Mouse (Mus musculus) embryonic facial prominence, embryonic 14.5 days (tissue): ENCODE measurements at regions not wholly inside any gene's neighbourhood (a gene's known extent, or its start where the extent isn't known, plus 50 kb on each side); places are given as distances from the start of the nearest gene placed in this dataset.
"Not testable (repeated sequence)": the region's sequence is repeated elsewhere in the genome, so short reads cannot be mapped to it uniquely, and the experiment has no call there.

Experiments
- ATAC-seq: fragments of 200-750 bp; cut with Nextera tagmentation; 2 replicates; pipeline ENCODE4 v1.8.0; 2017; ENCODE audit warnings: low read depth, moderate number of reproducible peaks, moderate TSS enrichment
- DNase-seq: peaks from one replicate; pipeline ENCODE4 v3.0.0-alpha.2; 2015; ENCODE audit warnings: low spot score
- H3K27ac ChIP-seq: fragments of 300-500 bp; sonication (generic); replicated peaks from 2 replicates; pipeline ENCODE4 v1.5.1; 2014; ENCODE audit warnings: low read depth, mild to moderate bottlenecking, low read length, moderate library complexity
- H3K27me3 ChIP-seq: fragments of 300-500 bp; sonication (generic); replicated peaks from 2 replicates; pipeline ENCODE4 v1.6.1; 2014; ENCODE audit warnings: low read length; ENCODE audit not compliant: control insufficient read depth, insufficient read depth
- H3K36me3 ChIP-seq: fragments of 300-500 bp; sonication (generic); 2 replicates; pipeline ENCODE4 v1.6.1; 2014; ENCODE audit warnings: low read length, mixed read lengths; ENCODE audit not compliant: control insufficient read depth, insufficient read depth
- H3K4me1 ChIP-seq: fragments of 300-500 bp; sonication (generic); 2 replicates; pipeline ENCODE4 v1.6.1; 2014; ENCODE audit warnings: antibody characterized with exemption, low read length; ENCODE audit not compliant: control insufficient read depth, insufficient read depth
- H3K4me2 ChIP-seq: fragments of 300-500 bp; sonication (generic); 2 replicates; pipeline ENCODE4 v1.6.1; 2014; ENCODE audit warnings: low read depth, mild to moderate bottlenecking, low read length, moderate library complexity, mixed read lengths
- H3K4me3 ChIP-seq: fragments of 300-500 bp; sonication (generic); 2 replicates; pipeline ENCODE4 v1.5.1; 2014; ENCODE audit warnings: low read depth, mild to moderate bottlenecking, low read length
- H3K9ac ChIP-seq: fragments of 300-500 bp; sonication (generic); 2 replicates; pipeline ENCODE4 v1.6.1; 2014; ENCODE audit warnings: low read depth, mild to moderate bottlenecking, low read length, moderate library complexity, mixed read lengths
- H3K9me3 ChIP-seq: fragments of 300-500 bp; sonication (generic); 2 replicates; pipeline ENCODE4 v1.6.1; 2016; ENCODE audit warnings: low read length; ENCODE audit not compliant: control insufficient read depth
- WGBS: fragments of 180-500 bp; shearing (Covaris S2); extraction: QIAGEN DNeasy Blood & Tissue Kit; methylation state at CpG from one replicate; pipeline ENCODE4 v1.1.7; 2014; 5-methylcytosine and 5-hydroxymethylcytosine counted together

GRCm38 (mm10) chr6:47679946-47680345 lies 84.8 kb upstream of the Ezh2 start:
- H3K9me3 ChIP-seq, ATAC-seq, H3K4me1 ChIP-seq, H3K4me3 ChIP-seq, H3K27me3 ChIP-seq, H3K36me3 ChIP-seq, H3K9ac ChIP-seq, H3K4me2 ChIP-seq, DNase-seq, H3K27ac ChIP-seq: not testable (repeated sequence)
- WGBS, result 76% methylated on average over 2 of the region's 7 CpGs

- H3K27ac ChIP-seq, ATAC-seq: not testable (repeated sequence)
Measured at GRCm38 (mm10) chr6:47672741-47673140, 77.6 kb upstream of the Ezh2 start.

GRCm38 (mm10) chr6:47652880-47653279 lies 57.7 kb upstream of the Ezh2 start:
- not testable (repeated sequence) for H3K36me3 ChIP-seq, H3K27me3 ChIP-seq, H3K27ac ChIP-seq, H3K9ac ChIP-seq, ATAC-seq, H3K4me1 ChIP-seq, DNase-seq, H3K4me2 ChIP-seq, H3K4me3 ChIP-seq, H3K9me3 ChIP-seq
- 64% methylated on average over 2 of the region's 3 CpGs for WGBS

More at GRCm38 (mm10) chr6:47672741-47673140, 77.6 kb upstream of the Ezh2 start:
- H3K4me2 ChIP-seq, result peak overlapping the region; percentile 45
- H3K9me3 ChIP-seq, H3K4me1 ChIP-seq, H3K9ac ChIP-seq, DNase-seq, H3K36me3 ChIP-seq, H3K27me3 ChIP-seq: not testable (repeated sequence)
- WGBS, result 3% methylated on average over 6 of the region's 33 CpGs
- peak overlapping the region; percentile 25 for H3K4me3 ChIP-seq

- Histone ChIP-seq H3K27ac (peak overlapping the region; percentile 41), H3K4me2 (peak overlapping the region; percentile 68), H3K9ac (peak overlapping the region; percentile 72), H3K4me3 (peak overlapping the region; percentile 71)
- not testable (repeated sequence) for H3K27me3 ChIP-seq, DNase-seq, H3K9me3 ChIP-seq, H3K4me1 ChIP-seq, H3K36me3 ChIP-seq
- under 1% methylated on average over 22 of the region's 23 CpGs for WGBS
- peak; percentile 47 for ATAC-seq
Measured at GRCm38 (mm10) chr6:47651385-47651718, 56.2 kb upstream of the Ezh2 start.

GRCm38 (mm10) chr6:47650463-47651384 lies 55.6 kb upstream of the Ezh2 start:
- Histone ChIP-seq H3K9me3 (no peaks in the 10 kb centered on the region), H3K4me1 (no peaks in the 10 kb centered on the region), H3K4me3 (peak overlapping the region; percentile 71), H3K4me2 (peak overlapping the region; percentile 68), H3K36me3 (no peaks in the 10 kb centered on the region), H3K9ac (peak overlapping the region; percentile 72), H3K27ac (peak overlapping the region; percentile 41), H3K27me3 (no peaks in the 10 kb centered on the region)
- ATAC-seq (peak; percentile 97), DNase-seq (peak; percentile 91)
- 3% methylated on average over 42 of the region's 46 CpGs for WGBS

GRCm38 (mm10) chr6:47649961-47650360 lies 54.8 kb upstream of the Ezh2 start:
- Histone ChIP-seq H3K27ac (no peak overlapping the region), H3K27me3 (no peaks in the 10 kb centered on the region), H3K4me3 (no peak overlapping the region), H3K4me1 (no peaks in the 10 kb centered on the region), H3K36me3 (no peaks in the 10 kb centered on the region), H3K4me2 (no peak overlapping the region), H3K9ac (no peak overlapping the region), H3K9me3 (no peaks in the 10 kb centered on the region)
- WGBS, result 91% methylated on average over 6 of the region's 6 CpGs
- DNase-seq, result no peak
- no peak for ATAC-seq

GRCm38 (mm10) chr6:47649451-47649931 lies 54.4 kb upstream of the Ezh2 start:
- no peaks in the 10 kb centered on the region for H3K36me3 ChIP-seq
- no peaks in the 10 kb centered on the region for H3K4me1 ChIP-seq
- H3K4me2 ChIP-seq, result no peak overlapping the region
- H3K9ac ChIP-seq, result no peak overlapping the region
- H3K4me3 ChIP-seq, result no peak overlapping the region
- no peak for ATAC-seq
- no peak for DNase-seq
- 70% methylated on average over 5 of the region's 5 CpGs for WGBS
- no peaks in the 10 kb centered on the region for H3K9me3 ChIP-seq
- no peaks in the 10 kb centered on the region for H3K27me3 ChIP-seq
- H3K27ac ChIP-seq, result no peak overlapping the region

- no peaks in the 10 kb centered on the region for H3K4me1 ChIP-seq
- H3K4me3 ChIP-seq, result no peak overlapping the region
- H3K4me2 ChIP-seq, result no peak overlapping the region
- ATAC-seq, result no peak
- H3K27ac ChIP-seq, result no peak overlapping the region
- H3K9me3 ChIP-seq, result no peaks in the 10 kb centered on the region
- H3K27me3 ChIP-seq, result no peaks in the 10 kb centered on the region
- H3K9ac ChIP-seq, result no peak overlapping the region
- H3K36me3 ChIP-seq, result no peaks in the 10 kb centered on the region
- 83% methylated on average over 5 of the region's 5 CpGs for WGBS
- DNase-seq, result no peak
Measured at GRCm38 (mm10) chr6:47648899-47649298, 53.8 kb upstream of the Ezh2 start.

- H3K4me2 ChIP-seq, result no peak overlapping the region
- WGBS, result 89% methylated on average over 7 of the region's 7 CpGs
- H3K36me3 ChIP-seq, result no peaks in the 10 kb centered on the region
- no peak overlapping the region for H3K27ac ChIP-seq
- H3K9me3 ChIP-seq, result no peaks in the 10 kb centered on the region
- H3K4me3 ChIP-seq, result no peak overlapping the region
- H3K27me3 ChIP-seq, result no peaks in the 10 kb centered on the region
- H3K9ac ChIP-seq, result no peak overlapping the region
- no peak for ATAC-seq
- H3K4me1 ChIP-seq, result no peaks in the 10 kb centered on the region
- DNase-seq, result no peak
Measured at GRCm38 (mm10) chr6:47648316-47648715, 53.2 kb upstream of the Ezh2 start.
